Mouse (Mus musculus): ENCODE results near the gene Olfr1434. TPM values are rescaled to one million over a fixed set of nuclear protein-coding genes. Genes with fewer than 3 reads are reported as not detected.
"Not testable (repeated sequence)": the region's sequence is repeated elsewhere in the genome, so short reads cannot be mapped to it uniquely, and the experiment has no call there.

The Olfr1434 gene
- not detected in 2 replicates for polyA plus RNA-seq (2015; fragmentation: Nextera tagmentation; extraction: Ambion mirVana)

- Histone ChIP-seq H3K36me3 (ENCODE audit: insufficient read depth, low read length) (no peaks in the 10 kb centered on the region), H3K27me3 (replicated peaks; ENCODE audit: insufficient read depth, low read length) (no peaks in the 10 kb centered on the region), H3K4me3 (ENCODE audit: low read depth, low read length) (no peak within 1 kb of the TSS), H3K9me3 (ENCODE audit: low read length) (no peaks in the 10 kb centered on the region), H3K27ac (ENCODE audit: low read length) (no peak within 1 kb of the TSS), H3K4me1 (ENCODE audit: insufficient read depth, low read depth, low read length) (no peaks in the 10 kb centered on the region), H3K4me2 (replicated peaks; ENCODE audit: low read depth, low read length) (no peak within 1 kb of the TSS), H3K9ac (replicated peaks; ENCODE audit: low read depth) (no peak within 1 kb of the TSS)
- DNase-seq (ENCODE audit: low spot score) (no peak), ATAC-seq (no peak)
- TF ChIP-seq CTCF (IDR thresholded peaks at IDR 0.05) (no peak), EP300 (IDR thresholded peaks at IDR 0.05) (no peak)
- 64% methylated on average over 2 of the region's 2 CpGs for WGBS
These were observed at the start of gene Olfr1434 for GRCm38 (mm10) chr19:12279554-12279953. Gene Olfr1434 (plus strand): TSS chr19:12279854.

- DNase-seq (ENCODE audit: low spot score); H3K27me3 ChIP-seq (replicated peaks; ENCODE audit: insufficient read depth, low read length); H3K27ac ChIP-seq (ENCODE audit: low read length); ATAC-seq; H3K4me3 ChIP-seq (ENCODE audit: low read depth, low read length); H3K4me1 ChIP-seq (ENCODE audit: insufficient read depth, low read depth, low read length); H3K36me3 ChIP-seq (ENCODE audit: insufficient read depth, low read length); H3K4me2 ChIP-seq (replicated peaks; ENCODE audit: low read depth, low read length); H3K9ac ChIP-seq (replicated peaks; ENCODE audit: low read depth); H3K9me3 ChIP-seq (ENCODE audit: low read length): not testable (repeated sequence)
These were observed 47.2 kb upstream of the Olfr1434 start, which contains the start of gene Olfr1432 for GRCm38 (mm10) chr19:12232496-12232895. Gene Olfr1432 (minus strand): TSS chr19:12232596.

GRCm38 (mm10) chr19:12241559-12241958 is 38.1 kb upstream of the Olfr1434 start, which contains the start of gene Olfr262:
Gene Olfr262 (minus strand): TSS chr19:12241659.
- H3K36me3 ChIP-seq (ENCODE audit: insufficient read depth, low read length): no peaks in the 10 kb centered on the region
- H3K4me1 ChIP-seq (ENCODE audit: insufficient read depth, low read depth, low read length): no peaks in the 10 kb centered on the region
- no peak within 1 kb of the TSS for H3K27ac ChIP-seq (ENCODE audit: low read length)
- no peak within 1 kb of the TSS for H3K4me3 ChIP-seq (ENCODE audit: low read depth, low read length)
- TF ChIP-seq EP300 (IDR thresholded peaks at IDR 0.05) (no peak), CTCF (IDR thresholded peaks at IDR 0.05) (no peak)
- no peak within 1 kb of the TSS for H3K9ac ChIP-seq (replicated peaks; ENCODE audit: low read depth)
- H3K4me2 ChIP-seq (replicated peaks; ENCODE audit: low read depth, low read length): no peak within 1 kb of the TSS
- ATAC-seq (no peak), DNase-seq (ENCODE audit: low spot score) (no peak)
- H3K27me3 ChIP-seq (replicated peaks; ENCODE audit: insufficient read depth, low read length): no peaks in the 10 kb centered on the region
- 74% methylated on average over 1 of the region's 1 CpGs for WGBS
- no peaks in the 10 kb centered on the region for H3K9me3 ChIP-seq (ENCODE audit: low read length)

- H3K9me3 ChIP-seq (ENCODE audit: low read length): no peaks in the 10 kb centered on the region
- WGBS: 45% methylated on average over 1 of the region's 1 CpGs
- H3K4me1 ChIP-seq (ENCODE audit: insufficient read depth, low read depth, low read length): no peaks in the 10 kb centered on the region
These were observed 18.9 kb upstream of the Olfr1434 start, which contains the start of gene Olfr235 for GRCm38 (mm10) chr19:12260732-12261131. Gene Olfr235 (plus strand): TSS chr19:12261032.

GRCm38 (mm10) chr19:12292979-12293378 is 13.3 kb downstream of the Olfr1434 start:
- Histone ChIP-seq H3K27ac (ENCODE audit: low read length) (no peak overlapping the region), H3K9me3 (ENCODE audit: low read length) (no peaks in the 10 kb centered on the region), H3K4me2 (replicated peaks; ENCODE audit: low read depth, low read length) (no peak overlapping the region), H3K9ac (replicated peaks; ENCODE audit: low read depth) (no peak overlapping the region), H3K27me3 (replicated peaks; ENCODE audit: insufficient read depth, low read length) (no peaks in the 10 kb centered on the region), H3K4me1 (ENCODE audit: insufficient read depth, low read depth, low read length) (no peaks in the 10 kb centered on the region), H3K36me3 (ENCODE audit: insufficient read depth, low read length) (no peaks in the 10 kb centered on the region), H3K4me3 (ENCODE audit: low read depth, low read length) (no peak overlapping the region)
- TF ChIP-seq CTCF (IDR thresholded peaks at IDR 0.05) (no peak), EP300 (IDR thresholded peaks at IDR 0.05) (no peak)
- DNase-seq (ENCODE audit: low spot score) (no peak), ATAC-seq (no peak)

More at GRCm38 (mm10) chr19:12260732-12261131, 18.9 kb upstream of the Olfr1434 start, which contains the start of gene Olfr235:
- ATAC-seq (no peak), DNase-seq (ENCODE audit: low spot score) (no peak)
- H3K27me3 ChIP-seq (replicated peaks; ENCODE audit: insufficient read depth, low read length): no peaks in the 10 kb centered on the region
- no peak within 1 kb of the TSS for H3K27ac ChIP-seq (ENCODE audit: low read length)
- H3K9ac ChIP-seq (replicated peaks; ENCODE audit: low read depth): no peak within 1 kb of the TSS
- H3K4me3 ChIP-seq (ENCODE audit: low read depth, low read length): no peak within 1 kb of the TSS
- H3K36me3 ChIP-seq (ENCODE audit: insufficient read depth, low read length): no peaks in the 10 kb centered on the region
- H3K4me2 ChIP-seq (replicated peaks; ENCODE audit: low read depth, low read length): no peak within 1 kb of the TSS
- TF ChIP-seq EP300 (IDR thresholded peaks at IDR 0.05): no peak
- no peak for TF ChIP-seq CTCF (IDR thresholded peaks at IDR 0.05)

- 76% methylated on average over 1 of the region's 1 CpGs for WGBS
- not testable (repeated sequence) for H3K4me2 ChIP-seq (replicated peaks; ENCODE audit: low read depth, low read length); H3K36me3 ChIP-seq (ENCODE audit: insufficient read depth, low read length); H3K4me3 ChIP-seq (ENCODE audit: low read depth, low read length); H3K4me1 ChIP-seq (ENCODE audit: insufficient read depth, low read depth, low read length); DNase-seq (ENCODE audit: low spot score); H3K9me3 ChIP-seq (ENCODE audit: low read length); ATAC-seq; H3K27me3 ChIP-seq (replicated peaks; ENCODE audit: insufficient read depth, low read length); H3K9ac ChIP-seq (replicated peaks; ENCODE audit: low read depth); H3K27ac ChIP-seq (ENCODE audit: low read length)
These were observed 19.4 kb downstream of the Olfr1434 start, which contains the start of gene Olfr1436 for GRCm38 (mm10) chr19:12299030-12299429. Gene Olfr1436 (minus strand): TSS chr19:12299130.

GRCm38 (mm10) chr19:12325001-12325400 is 45.3 kb downstream of the Olfr1434 start, which contains the start of gene Olfr1437:
Gene Olfr1437 (minus strand): TSS chr19:12325101.
- 94% methylated on average over 2 of the region's 2 CpGs for WGBS
- H3K27me3 ChIP-seq (replicated peaks; ENCODE audit: insufficient read depth, low read length): no peaks in the 10 kb centered on the region
- DNase-seq (ENCODE audit: low spot score) (no peak), ATAC-seq (no peak)
- TF ChIP-seq CTCF (IDR thresholded peaks at IDR 0.05): no peak
- no peak for TF ChIP-seq EP300 (IDR thresholded peaks at IDR 0.05)
- H3K4me2 ChIP-seq (replicated peaks; ENCODE audit: low read depth, low read length): no peak within 1 kb of the TSS
- H3K4me3 ChIP-seq (ENCODE audit: low read depth, low read length): no peak within 1 kb of the TSS
- no peaks in the 10 kb centered on the region for H3K36me3 ChIP-seq (ENCODE audit: insufficient read depth, low read length)
- no peak within 1 kb of the TSS for H3K27ac ChIP-seq (ENCODE audit: low read length)
- no peaks in the 10 kb centered on the region for H3K9me3 ChIP-seq (ENCODE audit: low read length)
- H3K4me1 ChIP-seq (ENCODE audit: insufficient read depth, low read depth, low read length): no peaks in the 10 kb centered on the region
- H3K9ac ChIP-seq (replicated peaks; ENCODE audit: low read depth): no peak within 1 kb of the TSS

Other genes with a start within 250 kb of the Olfr1434 start
- gene Olfr1423, start 238.5 kb upstream of the Olfr1434 start, polyA plus RNA-seq (2015; fragmentation: Nextera tagmentation; extraction: Ambion mirVana): not detected in 2 replicates
- gene Olfr1424, start 217.2 kb upstream of the Olfr1434 start, polyA plus RNA-seq (2015; fragmentation: Nextera tagmentation; extraction: Ambion mirVana): not detected in 2 replicates
- not detected in 2 replicates for gene Olfr1425, start 202.1 kb upstream of the Olfr1434 start, polyA plus RNA-seq (2015; fragmentation: Nextera tagmentation; extraction: Ambion mirVana)
- not detected in 2 replicates for gene Olfr1426, start 187.8 kb upstream of the Olfr1434 start, polyA plus RNA-seq (2015; fragmentation: Nextera tagmentation; extraction: Ambion mirVana)
- gene Olfr1427, start 176.5 kb upstream of the Olfr1434 start, polyA plus RNA-seq (2015; fragmentation: Nextera tagmentation; extraction: Ambion mirVana): not detected in 2 replicates
- gene Olfr1428, start 164.0 kb upstream of the Olfr1434 start, polyA plus RNA-seq (2015; fragmentation: Nextera tagmentation; extraction: Ambion mirVana): not detected in 2 replicates
- gene Olfr76, start 156.7 kb upstream of the Olfr1434 start, polyA plus RNA-seq (2015; fragmentation: Nextera tagmentation; extraction: Ambion mirVana): not detected in 2 replicates
- not detected in 2 replicates for gene Olfr1555-ps1, start 109.7 kb upstream of the Olfr1434 start, polyA plus RNA-seq (2015; fragmentation: Nextera tagmentation; extraction: Ambion mirVana)
- not detected in 2 replicates for gene Olfr1431, start 79.2 kb upstream of the Olfr1434 start, polyA plus RNA-seq (2015; fragmentation: Nextera tagmentation; extraction: Ambion mirVana)
- not detected in 2 replicates for gene Olfr1432, start 47.3 kb upstream of the Olfr1434 start, polyA plus RNA-seq (2015; fragmentation: Nextera tagmentation; extraction: Ambion mirVana)
- not detected in 2 replicates for gene Olfr262, start 38.2 kb upstream of the Olfr1434 start, polyA plus RNA-seq (2015; fragmentation: Nextera tagmentation; extraction: Ambion mirVana)
- not detected in 2 replicates for gene Olfr235, start 18.8 kb upstream of the Olfr1434 start, polyA plus RNA-seq (2015; fragmentation: Nextera tagmentation; extraction: Ambion mirVana)
- not detected in 2 replicates for gene Olfr1436, start 19.3 kb downstream of the Olfr1434 start, polyA plus RNA-seq (2015; fragmentation: Nextera tagmentation; extraction: Ambion mirVana)
- not detected in 2 replicates for gene Olfr1437, start 45.2 kb downstream of the Olfr1434 start, polyA plus RNA-seq (2015; fragmentation: Nextera tagmentation; extraction: Ambion mirVana)
- not detected in 2 replicates for gene Olfr1438-ps1, start 56.1 kb downstream of the Olfr1434 start, polyA plus RNA-seq (2015; fragmentation: Nextera tagmentation; extraction: Ambion mirVana)
- not detected in 2 replicates for gene Olfr1440, start 107.4 kb downstream of the Olfr1434 start, polyA plus RNA-seq (2015; fragmentation: Nextera tagmentation; extraction: Ambion mirVana)
- gene Olfr1441, start 137.6 kb downstream of the Olfr1434 start, polyA plus RNA-seq (2015; fragmentation: Nextera tagmentation; extraction: Ambion mirVana): not detected in 2 replicates
- gene Pfpl, start 148.1 kb downstream of the Olfr1434 start, polyA plus RNA-seq (2015; fragmentation: Nextera tagmentation; extraction: Ambion mirVana): not detected in 2 replicates
- 5.5 and 6.3 TPM in 2 replicates for gene Mpeg1, start 180.9 kb downstream of the Olfr1434 start, polyA plus RNA-seq (2015; fragmentation: Nextera tagmentation; extraction: Ambion mirVana)
- 8.4 and 8.7 TPM in 2 replicates for gene Dtx4, start 221.6 kb downstream of the Olfr1434 start, polyA plus RNA-seq (2015; fragmentation: Nextera tagmentation; extraction: Ambion mirVana)